Mouse (Mus musculus): ENCODE results near the gene Nkrf.

DNA sequence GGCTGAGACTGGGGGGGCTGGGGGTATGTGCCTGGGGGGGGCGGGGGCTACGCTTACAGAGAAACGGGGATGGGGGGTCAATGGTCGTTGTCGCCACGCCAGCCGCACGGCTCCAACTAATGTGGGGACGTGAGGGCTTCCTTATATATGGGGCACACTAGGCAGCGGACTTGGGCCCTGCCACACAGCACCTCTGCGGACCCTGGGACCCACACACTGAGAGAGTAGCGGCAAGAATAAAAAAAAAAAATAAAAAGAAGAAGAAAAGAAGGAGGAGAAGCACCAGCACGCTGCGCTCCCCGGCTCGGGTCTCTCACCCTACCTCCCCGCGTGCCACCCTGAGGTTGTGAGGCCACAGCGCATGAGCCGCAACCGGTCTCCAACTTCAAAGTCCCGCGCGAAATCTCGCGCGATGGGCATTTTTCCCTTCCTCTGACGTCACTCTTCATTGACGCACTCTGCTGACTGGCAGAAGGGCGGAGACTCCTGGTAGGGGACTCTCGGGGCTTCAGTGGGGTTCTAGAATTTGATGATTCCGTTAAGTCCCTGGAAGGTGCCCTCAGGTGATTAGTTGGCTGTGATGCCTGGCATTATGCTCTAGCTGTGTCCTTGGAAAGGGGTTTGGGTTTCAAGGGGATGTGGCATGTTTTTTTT lies 543 bp upstream of the Nkrf start:
- TF ChIP-seq POLR2A (IDR thresholded peaks at IDR 0.05; ENCODE audit: insufficient read depth, low read depth, low read length) (peak; percentile 93), CTCF (IDR thresholded peaks at IDR 0.05) (peak; percentile 36)
